Mouse (Mus musculus): Measurements from ENCODE around the gene Pdzd2. TPM values are rescaled to one million over a fixed set of nuclear protein-coding genes. Genes with fewer than 3 reads are reported as not detected.

Pdzd2 gene
- polyA plus RNA-seq, 1 experiment from 2014 or later, result 9.1 TPM

DNA sequence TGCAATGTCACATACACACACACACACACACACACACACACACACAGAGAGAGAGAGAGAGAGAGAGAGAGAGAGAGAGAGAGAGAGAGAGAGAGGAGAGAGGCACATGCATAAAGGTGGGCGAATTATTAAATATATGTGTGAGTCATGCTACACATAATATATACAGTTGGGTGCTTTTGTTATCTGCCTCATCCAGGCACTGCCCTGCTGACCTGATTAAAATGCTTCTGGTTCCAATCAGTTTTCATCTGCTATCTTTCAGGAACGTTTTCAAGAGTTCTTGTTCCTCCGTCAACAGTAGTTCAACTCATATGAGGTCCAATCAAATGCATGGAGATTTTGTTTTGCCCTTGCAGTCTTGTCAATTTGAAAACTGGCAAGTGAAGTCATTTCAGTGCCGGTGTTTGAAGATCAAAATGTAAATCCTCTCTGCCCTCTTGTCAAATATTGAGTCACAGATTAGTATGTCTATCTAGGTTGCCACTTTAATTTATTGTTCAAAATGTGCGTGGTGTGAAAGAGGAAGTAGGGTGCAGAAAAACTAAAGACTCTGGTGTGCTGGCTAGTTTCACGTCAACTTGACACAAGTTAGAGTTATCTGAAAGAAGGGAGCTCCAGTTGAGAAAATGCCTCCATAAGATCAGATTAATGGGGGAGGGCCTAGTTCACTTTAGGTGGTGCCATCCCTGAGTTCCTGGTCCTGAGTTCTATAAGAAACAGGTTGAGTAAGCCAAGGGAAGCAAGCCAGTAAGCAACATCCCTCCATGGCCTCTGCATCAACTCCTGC lies 2.6 kb upstream of the Pdzd2 start:
- H3K36me3 ChIP-seq (ENCODE audit: control insufficient read depth, insufficient read depth, low read length), result no peaks in the 10 kb centered on the region
- ATAC-seq (replicated peaks; ENCODE audit: low FRiP score) (no peak), DNase-seq (ENCODE audit: low spot score) (no peak)
- peaks cover 4% of the 10 kb centered on the region; the same call in 1 of the 2 replicates for H3K4me1 ChIP-seq (replicated peaks; ENCODE audit: control insufficient read depth, insufficient read depth, low read length)
- 59% methylated on average over 6 of the region's 6 CpGs for WGBS
- no peak overlapping the region for H3K4me3 ChIP-seq (ENCODE audit: low read depth, low read length)
- no peak overlapping the region for H3K4me2 ChIP-seq
- peaks cover 33% of the 10 kb centered on the region for H3K27me3 ChIP-seq (replicated peaks; ENCODE audit: control insufficient read depth, insufficient read depth, low read length)
- H3K9me3 ChIP-seq (ENCODE audit: control insufficient read depth, low read length), result no peaks in the 10 kb centered on the region
- H3K27ac ChIP-seq (ENCODE audit: low read depth, low read length), result no peak overlapping the region
- H3K9ac ChIP-seq (ENCODE audit: low read depth, low read length), result no peak overlapping the region

DNA sequence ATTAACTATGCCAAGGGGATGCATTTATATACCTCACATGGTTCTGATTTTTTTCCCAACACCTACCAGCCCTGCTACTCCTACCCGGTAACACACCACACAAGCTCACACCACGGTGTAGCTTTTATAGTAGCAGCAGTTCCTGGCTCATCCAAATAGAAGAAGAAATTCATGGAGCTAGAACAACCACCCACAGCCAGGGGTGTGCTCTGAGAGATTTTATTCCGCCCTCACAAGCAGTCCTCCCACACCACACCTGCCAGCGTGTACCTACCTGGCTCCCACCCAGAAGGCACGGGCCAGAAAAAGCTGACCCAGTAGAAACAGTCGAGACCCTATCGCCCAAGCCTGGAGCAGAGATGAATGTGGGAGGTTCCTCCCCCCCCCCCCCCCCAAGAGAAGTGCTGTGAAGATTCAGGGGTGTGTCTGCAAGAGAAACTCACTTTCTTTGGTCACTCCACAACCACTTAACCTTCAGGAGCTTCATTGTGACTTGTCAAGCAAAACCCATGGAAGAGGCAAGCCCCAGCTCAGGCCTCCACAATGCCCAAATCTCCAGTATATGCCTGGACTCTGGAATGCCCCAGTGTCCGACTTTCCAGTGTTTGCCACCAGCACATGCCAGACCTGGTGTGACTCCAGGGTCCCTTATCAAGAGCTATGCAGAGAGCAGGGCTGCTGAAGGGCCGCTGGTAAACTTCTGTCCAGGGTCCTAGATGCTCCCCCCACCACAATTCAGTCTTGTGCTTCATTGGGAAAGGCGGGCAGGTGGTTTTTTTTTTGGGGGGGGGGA lies 1.2 kb downstream of the Pdzd2 start:
- Histone ChIP-seq H3K4me1 (replicated peaks; ENCODE audit: control insufficient read depth, insufficient read depth, low read length) (peaks cover 4% of the 10 kb centered on the region; the same call in 1 of the 2 replicates), H3K4me2 (peak overlapping the region; percentile 84; the same call in 1 of the 2 replicates), H3K4me3 (ENCODE audit: low read depth, low read length) (peak overlapping the region; percentile 60; the same call in 1 of the 2 replicates), H3K27me3 (replicated peaks; ENCODE audit: control insufficient read depth, insufficient read depth, low read length) (peaks cover 44% of the 10 kb centered on the region), H3K27ac (ENCODE audit: low read depth, low read length) (no peak overlapping the region), H3K36me3 (ENCODE audit: control insufficient read depth, insufficient read depth, low read length) (no peaks in the 10 kb centered on the region), H3K9ac (ENCODE audit: low read depth, low read length) (no peak overlapping the region), H3K9me3 (ENCODE audit: control insufficient read depth, low read length) (no peaks in the 10 kb centered on the region)
- ATAC-seq (replicated peaks; ENCODE audit: low FRiP score) (no peak), DNase-seq (ENCODE audit: low spot score) (no peak)
- 35% methylated on average over 10 of the region's 10 CpGs for WGBS

DNA sequence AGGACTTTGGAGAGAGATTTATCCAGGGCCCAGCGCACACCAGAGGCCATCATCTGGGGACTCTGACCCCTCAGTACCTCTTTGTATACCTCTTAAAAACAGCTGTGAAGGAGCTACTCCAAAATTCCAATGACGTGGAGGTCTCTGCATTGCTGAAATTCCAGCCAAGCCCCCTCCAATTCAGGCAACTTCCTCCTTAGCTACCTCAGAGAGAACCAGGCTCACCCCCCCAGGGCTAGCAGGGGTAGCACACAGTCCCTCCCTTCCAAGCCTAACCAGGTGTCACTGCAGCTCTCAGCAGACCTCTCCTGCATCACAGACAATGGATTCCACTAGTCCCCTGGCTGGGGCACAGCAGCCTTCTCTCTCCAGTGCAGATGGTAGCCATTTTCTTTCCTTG lies 4.5 kb downstream of the Pdzd2 start:
- Histone ChIP-seq H3K27ac (ENCODE audit: low read depth, low read length) (no peak overlapping the region), H3K4me1 (replicated peaks; ENCODE audit: control insufficient read depth, insufficient read depth, low read length) (peaks cover 4% of the 10 kb centered on the region; the same call in 1 of the 2 replicates), H3K9ac (ENCODE audit: low read depth, low read length) (no peak overlapping the region), H3K36me3 (ENCODE audit: control insufficient read depth, insufficient read depth, low read length) (no peaks in the 10 kb centered on the region), H3K4me2 (no peak overlapping the region), H3K4me3 (ENCODE audit: low read depth, low read length) (no peak overlapping the region), H3K9me3 (ENCODE audit: control insufficient read depth, low read length) (no peaks in the 10 kb centered on the region), H3K27me3 (replicated peaks; ENCODE audit: control insufficient read depth, insufficient read depth, low read length) (peaks cover 37% of the 10 kb centered on the region)
- DNase-seq (ENCODE audit: low spot score) (no peak), ATAC-seq (replicated peaks; ENCODE audit: low FRiP score) (no peak)
- 36% methylated on average over 2 of the region's 2 CpGs for WGBS

DNA sequence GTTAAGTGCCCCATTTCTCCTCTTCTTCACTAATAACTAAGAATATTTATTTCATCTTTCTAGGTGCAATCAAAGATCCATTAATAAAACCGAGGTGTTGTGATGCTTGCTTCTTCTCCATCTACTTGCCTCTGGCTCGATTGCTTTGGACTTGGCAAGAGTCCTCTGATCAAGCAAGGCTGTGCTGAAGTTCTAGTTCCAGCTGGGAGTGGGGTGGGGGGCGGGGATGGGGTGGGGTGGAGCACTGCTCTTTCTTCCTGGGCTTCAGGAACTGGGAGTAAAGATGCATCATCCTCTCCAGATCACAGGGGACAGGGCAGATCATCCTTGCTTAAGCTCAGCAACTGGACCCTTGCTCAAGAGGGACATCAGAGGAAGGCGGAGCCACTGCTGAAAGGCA lies 5.5 kb downstream of the Pdzd2 start:
- WGBS, result 61% methylated on average over 4 of the region's 4 CpGs
- no peaks in the 10 kb centered on the region for H3K9me3 ChIP-seq (ENCODE audit: control insufficient read depth, low read length)

DNA sequence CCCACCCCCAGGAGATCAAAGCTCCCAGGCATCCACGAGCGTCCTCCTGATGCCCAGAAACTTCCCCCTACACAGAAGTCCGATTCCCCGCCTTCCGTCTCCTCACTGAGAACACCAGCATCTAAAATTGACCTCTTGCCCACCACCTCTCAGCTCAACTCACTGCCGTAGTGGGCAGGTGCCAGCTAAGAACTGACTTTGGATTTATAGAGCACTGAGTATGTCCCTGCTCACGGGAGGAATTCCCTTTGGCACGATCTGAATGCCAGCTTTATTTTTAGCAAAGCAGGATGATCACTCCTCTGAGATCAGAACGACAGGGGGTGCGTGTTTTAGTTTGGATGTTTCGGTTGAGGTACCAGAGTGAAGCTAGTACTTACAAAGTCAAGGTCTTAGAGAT lies 7.1 kb downstream of the Pdzd2 start:
- H3K4me1 ChIP-seq (replicated peaks; ENCODE audit: control insufficient read depth, insufficient read depth, low read length), result no peaks in the 10 kb centered on the region
- no peak overlapping the region for H3K9ac ChIP-seq (ENCODE audit: low read depth, low read length)
- H3K27me3 ChIP-seq (replicated peaks; ENCODE audit: control insufficient read depth, insufficient read depth, low read length), result peaks cover 15% of the 10 kb centered on the region
- no peak overlapping the region for H3K4me3 ChIP-seq (ENCODE audit: low read depth, low read length)
- H3K9me3 ChIP-seq (ENCODE audit: control insufficient read depth, low read length), result no peaks in the 10 kb centered on the region
- DNase-seq (ENCODE audit: low spot score) (no peak), ATAC-seq (replicated peaks; ENCODE audit: low FRiP score) (no peak)
- no peaks in the 10 kb centered on the region for H3K36me3 ChIP-seq (ENCODE audit: control insufficient read depth, insufficient read depth, low read length)
- WGBS, result 78% methylated on average over 11 of the region's 11 CpGs
- no peak overlapping the region for H3K27ac ChIP-seq (ENCODE audit: low read depth, low read length)
- H3K4me2 ChIP-seq, result no peak overlapping the region

More for the DNA sequence above, 5.5 kb downstream of the Pdzd2 start:
- DNase-seq (ENCODE audit: low spot score) (no peak), ATAC-seq (replicated peaks; ENCODE audit: low FRiP score) (no peak)
- Histone ChIP-seq H3K9ac (ENCODE audit: low read depth, low read length) (no peak overlapping the region), H3K27me3 (replicated peaks; ENCODE audit: control insufficient read depth, insufficient read depth, low read length) (peaks cover 30% of the 10 kb centered on the region), H3K4me2 (no peak overlapping the region), H3K4me3 (ENCODE audit: low read depth, low read length) (no peak overlapping the region), H3K27ac (ENCODE audit: low read depth, low read length) (no peak overlapping the region), H3K4me1 (replicated peaks; ENCODE audit: control insufficient read depth, insufficient read depth, low read length) (peaks cover 1% of the 10 kb centered on the region; the same call in 1 of the 2 replicates), H3K36me3 (ENCODE audit: control insufficient read depth, insufficient read depth, low read length) (no peaks in the 10 kb centered on the region)

DNA sequence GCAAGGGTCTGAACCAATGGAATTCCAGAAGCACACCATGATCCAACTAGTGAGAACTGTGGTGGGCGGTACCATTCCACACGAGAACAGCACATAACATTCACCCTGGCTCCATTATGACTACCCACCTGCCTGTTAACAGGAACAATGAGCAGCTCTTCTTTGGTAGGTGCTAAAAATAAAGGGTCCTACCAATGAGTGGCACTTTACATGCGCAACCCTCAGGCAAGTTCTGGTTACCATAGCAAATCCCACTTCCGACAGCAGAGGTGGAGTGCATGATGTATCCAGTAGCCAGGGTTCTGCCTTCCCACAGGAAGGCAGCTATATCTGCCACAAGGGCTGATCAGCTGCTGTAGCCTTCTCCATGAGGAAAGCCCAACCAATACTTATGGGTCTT lies 11.3 kb downstream of the Pdzd2 start:
- no peak for ATAC-seq (replicated peaks; ENCODE audit: low FRiP score)
- DNase-seq (ENCODE audit: low spot score), result no peak
- Histone ChIP-seq H3K4me2 (no peak overlapping the region), H3K27ac (ENCODE audit: low read depth, low read length) (no peak overlapping the region), H3K9ac (ENCODE audit: low read depth, low read length) (no peak overlapping the region), H3K4me1 (replicated peaks; ENCODE audit: control insufficient read depth, insufficient read depth, low read length) (no peaks in the 10 kb centered on the region), H3K4me3 (ENCODE audit: low read depth, low read length) (no peak overlapping the region), H3K27me3 (replicated peaks; ENCODE audit: control insufficient read depth, insufficient read depth, low read length) (no peaks in the 10 kb centered on the region), H3K9me3 (ENCODE audit: control insufficient read depth, low read length) (no peaks in the 10 kb centered on the region), H3K36me3 (ENCODE audit: control insufficient read depth, insufficient read depth, low read length) (no peaks in the 10 kb centered on the region)
- 91% methylated on average over 4 of the region's 4 CpGs for WGBS

DNA sequence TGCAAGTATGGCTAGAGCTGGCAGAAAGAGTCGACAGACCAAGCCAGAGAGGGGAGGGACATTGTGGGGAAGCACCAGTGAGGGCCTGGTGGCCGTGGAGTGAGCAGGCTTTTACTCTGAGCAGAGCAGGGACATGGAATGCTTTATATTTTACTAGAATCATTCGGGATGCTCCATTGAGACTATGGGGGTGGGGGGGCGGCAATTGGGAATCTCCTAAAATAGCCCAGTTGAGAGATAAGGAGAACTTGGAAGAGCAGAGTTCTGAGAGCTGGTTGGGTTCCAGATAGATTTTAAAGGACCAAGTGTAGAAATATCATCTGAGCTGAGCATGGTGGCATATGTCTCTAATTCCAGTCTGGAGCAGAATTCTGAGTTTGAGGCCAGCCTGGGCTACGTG lies 14.5 kb downstream of the Pdzd2 start:
- Histone ChIP-seq H3K9ac (ENCODE audit: low read depth, low read length) (no peak overlapping the region), H3K4me2 (no peak overlapping the region), H3K36me3 (ENCODE audit: control insufficient read depth, insufficient read depth, low read length) (no peaks in the 10 kb centered on the region), H3K27me3 (replicated peaks; ENCODE audit: control insufficient read depth, insufficient read depth, low read length) (no peaks in the 10 kb centered on the region), H3K4me3 (ENCODE audit: low read depth, low read length) (no peak overlapping the region), H3K9me3 (ENCODE audit: control insufficient read depth, low read length) (no peaks in the 10 kb centered on the region), H3K27ac (ENCODE audit: low read depth, low read length) (no peak overlapping the region), H3K4me1 (replicated peaks; ENCODE audit: control insufficient read depth, insufficient read depth, low read length) (no peaks in the 10 kb centered on the region)
- DNase-seq (ENCODE audit: low spot score), result no peak
- WGBS, result 63% methylated on average over 5 of the region's 5 CpGs
- ATAC-seq (replicated peaks; ENCODE audit: low FRiP score), result no peak

DNA sequence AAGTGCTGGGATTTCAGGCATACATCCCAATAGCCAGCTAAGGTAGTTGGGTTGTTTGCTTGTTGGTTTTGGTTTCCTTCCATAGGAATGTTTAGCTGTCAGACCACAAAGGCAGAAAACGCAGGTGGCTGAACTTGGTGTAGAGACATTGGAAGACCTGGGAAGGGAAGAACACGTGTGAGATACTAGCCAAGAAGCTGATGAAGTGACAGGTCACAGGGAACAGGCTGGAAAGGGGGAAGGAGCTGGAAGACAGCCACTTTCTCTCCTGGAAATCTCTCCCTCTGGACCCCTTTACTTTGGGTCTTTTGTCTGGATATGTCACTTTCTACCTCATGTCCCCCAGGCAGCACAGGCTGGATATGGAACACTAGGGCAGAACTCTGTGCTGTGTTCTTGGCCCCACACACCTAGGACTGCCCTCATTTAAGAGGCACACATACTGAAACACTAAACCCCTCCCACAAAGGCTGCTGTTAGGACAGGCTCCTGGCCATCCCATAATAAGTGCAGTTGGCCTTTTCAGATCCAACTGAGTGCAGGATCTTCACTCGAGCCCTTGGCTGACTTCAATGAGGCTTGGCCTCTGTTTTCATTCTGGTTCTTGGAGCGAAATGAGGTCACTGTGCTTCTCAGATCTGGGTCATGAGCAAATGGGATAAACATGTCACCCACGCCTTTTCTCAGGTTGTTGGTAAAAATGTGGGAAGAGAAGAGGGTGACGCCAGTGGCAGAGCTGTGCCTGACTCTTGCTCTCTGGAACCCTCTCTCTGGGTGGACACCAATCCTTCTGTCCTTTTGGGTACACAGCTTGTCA lies 17.8 kb downstream of the Pdzd2 start:
- Histone ChIP-seq H3K27me3 (replicated peaks; ENCODE audit: control insufficient read depth, insufficient read depth, low read length) (no peaks in the 10 kb centered on the region), H3K4me3 (ENCODE audit: low read depth, low read length) (no peak overlapping the region), H3K9me3 (ENCODE audit: control insufficient read depth, low read length) (no peaks in the 10 kb centered on the region), H3K4me2 (no peak overlapping the region), H3K4me1 (replicated peaks; ENCODE audit: control insufficient read depth, insufficient read depth, low read length) (no peaks in the 10 kb centered on the region), H3K9ac (ENCODE audit: low read depth, low read length) (no peak overlapping the region), H3K36me3 (ENCODE audit: control insufficient read depth, insufficient read depth, low read length) (no peaks in the 10 kb centered on the region), H3K27ac (ENCODE audit: low read depth, low read length) (no peak overlapping the region)
- WGBS, result 69% methylated on average over 6 of the region's 6 CpGs
- no peak for ATAC-seq (replicated peaks; ENCODE audit: low FRiP score)
- DNase-seq (ENCODE audit: low spot score), result no peak

All from liver, embryonic 11.5 days (tissue).